Mouse (Mus musculus) limb, embryonic 11.5 days (tissue): ENCODE results near the gene Pcsk5. TPM values are rescaled to one million over a fixed set of nuclear protein-coding genes. Genes with fewer than 3 reads are reported as not detected.
A peak's percentile ranks its signal among the peaks of the same experiment; 100 is the strongest.

ENCODE experiments used
- ATAC-seq: fragments of 200-750 bp; cut with Nextera tagmentation; 2 replicates; pipeline ENCODE4 v1.8.0; 2017; ENCODE audit warnings: low read depth; ENCODE audit not compliant: insufficient number of reproducible peaks, low FRiP score, low TSS enrichment
- DNase-seq: peaks from one replicate; pipeline ENCODE4 v3.0.0-alpha.2; 2015; ENCODE audit warnings: low spot score
- H3K27ac ChIP-seq: fragments of 300-500 bp; sonication (generic); replicated peaks from 2 replicates; pipeline ENCODE4 v1.5.1; 2014; ENCODE audit warnings: low read depth, mild to moderate bottlenecking, low read length
- H3K27me3 ChIP-seq: fragments of 300-500 bp; sonication (generic); 2 replicates; pipeline ENCODE4 v1.6.1; 2014; ENCODE audit warnings: mild to moderate bottlenecking, low read length, mixed read lengths; ENCODE audit not compliant: control insufficient read depth, insufficient read depth
- H3K36me3 ChIP-seq: fragments of 300-500 bp; sonication (generic); 2 replicates; pipeline ENCODE4 v1.6.1; 2014; ENCODE audit warnings: mild to moderate bottlenecking, low read length, moderate library complexity, mixed read lengths; ENCODE audit not compliant: control insufficient read depth, insufficient read depth
- H3K4me1 ChIP-seq: fragments of 300-500 bp; sonication (generic); 2 replicates; pipeline ENCODE4 v1.6.1; 2014; ENCODE audit warnings: low read length, mixed read lengths; ENCODE audit not compliant: control insufficient read depth, insufficient read depth
- H3K4me2 ChIP-seq: fragments of 300-500 bp; sonication (generic); 2 replicates; pipeline ENCODE4 v1.6.1; 2014; ENCODE audit warnings: low read depth, mild to moderate bottlenecking, moderate library complexity; ENCODE audit not compliant: severe bottlenecking
- H3K4me3 ChIP-seq: fragments of 300-500 bp; sonication (generic); 2 replicates; pipeline ENCODE4 v1.5.1; 2014; ENCODE audit warnings: low read depth, low read length
- H3K9ac ChIP-seq: fragments of 300-500 bp; sonication (generic); 2 replicates; pipeline ENCODE4 v1.6.1; 2014; ENCODE audit warnings: mild to moderate bottlenecking, low read length
- H3K9me3 ChIP-seq: fragments of 300-500 bp; sonication (generic); 2 replicates; pipeline ENCODE4 v1.6.1; 2016; ENCODE audit warnings: low read length; ENCODE audit not compliant: control insufficient read depth
- WGBS: fragments of 180-500 bp; shearing (Covaris S2); extraction: QIAGEN DNeasy Blood & Tissue Kit; methylation state at CpG from one replicate; pipeline ENCODE4 v1.1.7; 2014; 5-methylcytosine and 5-hydroxymethylcytosine counted together
- polyA plus RNA-seq: library from polyadenylated mRNA; unstranded; fragments of >200 nt; fragmentation: Nextera tagmentation; extraction: Ambion mirVana; gene quantifications from 2 replicates; pipeline ENCODE4 v1.2.1, GENCODE M21; 2014

The Pcsk5 gene
- 10.5 and 12.4 TPM in 2 replicates for polyA plus RNA-seq

DNA sequence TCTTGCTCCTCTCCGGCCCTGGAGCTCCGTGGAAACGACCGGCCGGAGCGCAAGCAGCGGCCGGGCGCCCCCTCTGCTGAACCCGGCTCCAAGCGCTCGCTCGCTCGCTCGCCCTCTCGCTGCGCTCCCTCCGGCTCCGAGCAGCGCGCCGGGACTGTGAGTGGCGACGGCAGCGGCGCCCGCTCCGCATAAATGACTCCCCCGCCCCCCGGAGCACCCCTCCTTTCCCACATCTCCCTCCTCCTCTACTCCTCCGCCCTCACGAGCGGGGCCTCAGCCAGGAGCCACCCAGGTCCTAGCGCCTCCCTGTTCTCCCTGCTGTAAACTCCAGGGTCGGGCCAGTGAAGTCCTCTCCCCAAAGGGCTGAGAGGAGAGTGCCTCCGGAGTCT lies at the start of gene Pcsk5:
Gene Pcsk5, minus strand, starts transcription at position 162 of the 389 bp plus-strand sequence.
- DNase-seq (peak; percentile 88), ATAC-seq (peak; percentile 90)
- Histone ChIP-seq H3K27me3 (no peaks in the 10 kb centered on the region), H3K4me3 (peak within 1 kb of the TSS; percentile 81), H3K36me3 (no peaks in the 10 kb centered on the region), H3K9me3 (no peaks in the 10 kb centered on the region), H3K4me1 (peaks cover 4% of the 10 kb centered on the region), H3K4me2 (peak within 1 kb of the TSS; percentile 89), H3K9ac (peak within 1 kb of the TSS; percentile 81), H3K27ac (peak within 1 kb of the TSS; percentile 83)
- WGBS = 0% methylated on average over 15 of the region's 36 CpGs

DNA sequence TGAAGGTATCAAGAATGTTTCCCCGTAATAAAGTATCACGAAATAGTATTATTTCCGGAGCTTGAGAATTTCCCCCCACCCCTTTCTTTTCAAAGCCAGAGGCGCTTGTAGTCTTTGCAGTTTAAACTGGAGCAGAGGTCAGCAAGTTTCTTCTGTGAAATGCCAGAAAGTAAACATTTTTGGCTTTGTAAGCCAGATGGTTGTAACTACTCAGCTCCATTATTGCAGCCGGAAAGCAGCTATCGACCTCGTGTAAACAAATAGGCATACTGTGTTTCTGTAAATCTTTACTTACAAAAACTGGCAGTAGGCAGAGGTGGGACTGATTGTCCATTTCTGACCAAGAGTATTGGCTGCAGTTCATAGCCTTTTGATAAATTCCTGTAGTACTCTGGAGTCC lies 38.4 kb upstream of the Pcsk5 start:
- ATAC-seq = no peak
- Histone ChIP-seq H3K4me2 (no peak overlapping the region), H3K4me1 (no peaks in the 10 kb centered on the region), H3K4me3 (no peak overlapping the region), H3K9me3 (no peaks in the 10 kb centered on the region), H3K9ac (no peak overlapping the region), H3K36me3 (no peaks in the 10 kb centered on the region), H3K27me3 (no peaks in the 10 kb centered on the region), H3K27ac (no peak overlapping the region)
- DNase-seq = no peak
- WGBS = 62% methylated on average over 7 of the region's 7 CpGs

DNA sequence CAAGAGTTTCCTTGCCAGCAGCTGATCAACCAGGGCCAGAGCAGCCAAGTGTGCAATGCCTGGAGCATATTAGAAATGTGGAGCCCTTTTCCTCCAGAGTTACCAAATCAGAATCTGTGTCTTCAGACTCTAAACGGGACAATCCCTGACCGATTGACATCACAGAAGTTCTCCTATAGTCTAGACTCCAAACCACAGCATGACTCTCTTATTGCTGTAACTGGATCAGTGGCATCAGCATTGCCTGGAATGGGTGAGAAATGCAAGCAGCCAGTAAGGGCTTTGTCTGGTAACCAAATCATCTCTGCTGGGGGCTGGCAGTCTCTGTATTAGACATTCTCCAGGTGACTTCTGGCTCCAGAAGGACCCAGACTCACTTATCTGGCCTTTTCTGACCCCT lies 37.0 kb upstream of the Pcsk5 start:
- Histone ChIP-seq H3K4me3 (no peak overlapping the region), H3K27ac (no peak overlapping the region), H3K4me2 (no peak overlapping the region), H3K36me3 (no peaks in the 10 kb centered on the region), H3K4me1 (no peaks in the 10 kb centered on the region), H3K9me3 (no peaks in the 10 kb centered on the region), H3K27me3 (no peaks in the 10 kb centered on the region), H3K9ac (no peak overlapping the region)
- DNase-seq (no peak), ATAC-seq (no peak)
- WGBS = 72% methylated on average over 2 of the region's 2 CpGs

DNA sequence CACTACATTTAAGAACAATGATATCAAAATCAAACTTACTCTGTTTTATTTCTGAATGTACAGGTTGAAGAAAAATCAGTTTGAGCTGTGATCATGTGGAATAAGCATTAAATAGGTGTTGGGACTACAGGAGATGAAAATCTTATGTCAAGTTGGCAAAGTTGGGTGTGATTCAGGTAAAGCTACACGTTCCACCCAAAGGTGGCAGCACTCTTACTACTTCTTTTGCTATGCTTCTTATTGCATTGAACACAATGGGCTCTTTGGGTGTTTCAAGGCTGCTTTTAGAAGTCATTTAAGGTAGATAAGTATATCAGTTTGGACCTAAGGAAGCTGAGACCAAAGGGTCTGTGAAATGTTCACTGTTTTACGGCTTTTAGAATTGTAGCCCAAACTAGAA lies 36.3 kb upstream of the Pcsk5 start:
- Histone ChIP-seq H3K4me3 (no peak overlapping the region), H3K9ac (no peak overlapping the region), H3K36me3 (no peaks in the 10 kb centered on the region), H3K9me3 (no peaks in the 10 kb centered on the region), H3K4me2 (no peak overlapping the region), H3K27ac (no peak overlapping the region), H3K27me3 (no peaks in the 10 kb centered on the region), H3K4me1 (no peaks in the 10 kb centered on the region)
- DNase-seq (no peak), ATAC-seq (no peak)
- 63% methylated on average over 2 of the region's 2 CpGs for WGBS

DNA sequence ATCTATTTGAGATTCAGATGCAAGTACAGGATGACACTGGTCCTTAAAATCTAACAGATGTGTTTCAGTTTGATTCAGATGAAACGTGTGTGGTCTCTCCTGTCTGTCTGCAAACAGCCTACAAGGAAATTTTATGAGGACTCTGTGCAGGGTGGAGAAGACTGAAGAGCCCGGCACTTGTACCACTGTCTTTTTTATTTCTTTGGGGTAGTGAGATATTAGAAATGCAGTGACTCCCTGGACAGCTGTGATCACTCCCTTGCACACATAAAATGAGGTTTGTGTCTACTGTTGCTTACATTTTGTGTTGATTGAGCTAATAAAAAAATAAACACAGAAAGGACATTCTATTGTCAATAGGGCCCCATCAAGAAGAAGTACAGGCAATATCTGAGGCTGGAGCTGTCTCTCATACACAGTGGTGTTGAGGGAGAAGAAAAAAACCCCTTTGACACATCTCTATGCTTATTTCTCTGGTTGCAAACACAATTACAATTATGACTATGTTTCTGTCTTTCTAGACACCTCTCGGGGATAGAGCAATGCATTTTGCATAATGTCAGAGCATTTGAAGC lies 29.0 kb upstream of the Pcsk5 start:
- Histone ChIP-seq H3K27me3 (no peaks in the 10 kb centered on the region), H3K4me2 (no peak overlapping the region), H3K9ac (no peak overlapping the region), H3K4me3 (no peak overlapping the region), H3K9me3 (no peaks in the 10 kb centered on the region), H3K27ac (no peak overlapping the region), H3K36me3 (no peaks in the 10 kb centered on the region), H3K4me1 (no peaks in the 10 kb centered on the region)
- no peak for DNase-seq
- WGBS = 71% methylated on average over 3 of the region's 3 CpGs
- no peak for ATAC-seq

DNA sequence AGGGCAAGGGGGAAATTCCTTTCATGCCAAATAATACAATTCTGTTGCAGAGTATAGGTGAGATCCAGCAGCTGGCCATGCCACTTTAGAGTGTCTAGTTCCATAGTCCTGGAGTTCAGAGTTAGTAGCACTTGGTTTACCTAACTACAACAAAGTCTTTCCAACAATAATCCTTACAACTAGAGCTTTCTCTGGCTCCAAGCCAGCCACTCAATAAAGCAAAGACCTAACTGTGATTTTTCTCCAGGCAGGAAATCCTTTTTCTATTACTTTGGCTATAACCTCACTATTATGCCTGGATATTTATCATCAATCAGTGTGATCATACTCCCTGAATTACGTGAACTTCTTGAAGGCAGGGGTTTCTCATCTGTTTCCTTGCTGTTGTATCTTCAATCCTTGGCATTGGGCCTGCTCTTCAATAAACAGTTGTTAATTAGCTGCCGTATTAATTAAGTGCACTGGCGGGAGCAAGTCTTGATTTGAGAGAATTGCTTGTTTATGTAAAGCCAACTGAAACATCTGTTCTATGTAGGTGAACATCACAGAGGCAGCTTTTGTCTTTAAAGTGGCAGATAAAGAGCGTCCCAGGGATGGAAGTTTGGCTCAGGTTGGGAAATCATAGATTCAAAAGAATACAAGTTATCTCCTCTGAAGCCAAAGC lies 23.1 kb upstream of the Pcsk5 start:
- no peak overlapping the region for H3K4me2 ChIP-seq
- H3K27ac ChIP-seq = no peak overlapping the region
- no peaks in the 10 kb centered on the region for H3K4me1 ChIP-seq
- no peaks in the 10 kb centered on the region for H3K9me3 ChIP-seq
- H3K9ac ChIP-seq = no peak overlapping the region
- H3K27me3 ChIP-seq = no peaks in the 10 kb centered on the region
- 46% methylated on average over 4 of the region's 4 CpGs for WGBS
- no peaks in the 10 kb centered on the region for H3K36me3 ChIP-seq
- no peak for ATAC-seq
- no peak for DNase-seq
- no peak overlapping the region for H3K4me3 ChIP-seq

DNA sequence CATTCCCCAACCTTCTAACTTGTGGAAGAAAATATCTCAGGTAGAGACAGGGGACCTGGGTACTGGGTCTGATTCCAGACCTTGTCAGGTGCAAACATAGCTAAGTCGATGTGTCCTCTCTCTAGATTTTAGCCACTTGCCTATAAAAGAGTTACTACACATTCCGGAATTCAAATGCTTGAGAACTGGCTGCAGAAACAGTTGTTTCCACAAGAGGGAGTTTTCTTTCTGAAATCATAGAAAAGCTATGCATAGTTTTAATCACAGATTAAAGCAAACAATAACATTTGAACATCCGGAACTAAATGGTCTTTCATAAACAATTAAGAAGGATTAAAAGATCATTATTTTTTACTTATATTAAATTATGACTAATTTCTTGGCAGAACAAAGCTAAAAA lies 19.3 kb upstream of the Pcsk5 start:
- ATAC-seq = no peak
- WGBS = 70% methylated on average over 3 of the region's 3 CpGs
- H3K27me3 ChIP-seq = no peaks in the 10 kb centered on the region
- no peak overlapping the region for H3K9ac ChIP-seq
- no peak for DNase-seq
- no peak overlapping the region for H3K27ac ChIP-seq
- no peaks in the 10 kb centered on the region for H3K4me1 ChIP-seq
- no peaks in the 10 kb centered on the region for H3K36me3 ChIP-seq
- H3K4me2 ChIP-seq = no peak overlapping the region
- H3K4me3 ChIP-seq = no peak overlapping the region
- no peaks in the 10 kb centered on the region for H3K9me3 ChIP-seq

DNA sequence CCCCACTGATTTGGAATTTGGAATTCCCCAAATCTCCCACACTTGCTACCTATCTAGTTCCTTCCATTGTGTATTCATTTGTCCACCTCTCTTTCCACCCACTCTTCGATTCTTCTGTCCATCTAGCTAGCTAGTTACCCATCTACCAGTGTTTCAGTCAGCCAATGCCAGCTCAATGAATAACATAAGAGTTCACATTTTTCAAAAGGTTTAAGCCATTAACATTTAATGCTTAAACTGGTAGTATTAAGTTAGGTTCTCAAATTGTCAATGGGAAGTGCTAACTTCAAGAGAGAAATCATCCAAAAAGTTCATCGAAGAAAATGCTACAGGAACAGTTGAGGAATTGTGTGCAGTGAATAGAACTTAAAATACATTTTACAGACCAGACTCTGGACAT lies 11.0 kb upstream of the Pcsk5 start:
- no peaks in the 10 kb centered on the region for H3K9me3 ChIP-seq
- 88% methylated on average over 2 of the region's 2 CpGs for WGBS
- H3K27ac ChIP-seq = no peak overlapping the region
- no peak overlapping the region for H3K4me3 ChIP-seq
- DNase-seq = no peak
- ATAC-seq = no peak
- no peaks in the 10 kb centered on the region for H3K4me1 ChIP-seq
- no peaks in the 10 kb centered on the region for H3K27me3 ChIP-seq
- no peak overlapping the region for H3K4me2 ChIP-seq
- H3K9ac ChIP-seq = no peak overlapping the region
- H3K36me3 ChIP-seq = no peaks in the 10 kb centered on the region

DNA sequence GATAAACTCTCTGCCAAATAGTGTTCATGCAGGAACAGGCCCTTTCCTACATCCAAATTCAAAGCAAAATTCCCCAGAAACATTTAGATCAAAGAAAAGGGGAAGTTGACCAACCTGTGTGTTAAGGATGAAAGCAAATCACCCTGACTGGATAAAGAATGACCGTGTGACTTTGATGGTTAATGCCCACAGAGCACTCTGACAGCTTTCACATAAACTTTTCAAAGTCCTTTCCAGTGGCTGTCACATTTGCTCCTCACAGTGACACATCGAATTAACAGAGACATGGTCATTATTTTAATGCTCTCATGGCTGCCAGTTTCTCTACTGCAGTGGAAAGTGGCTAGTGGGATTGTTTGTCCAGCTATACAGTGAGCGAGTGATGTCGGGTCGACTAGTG lies 8.5 kb upstream of the Pcsk5 start:
- H3K4me1 ChIP-seq = no peaks in the 10 kb centered on the region
- DNase-seq = no peak
- no peak overlapping the region for H3K27ac ChIP-seq
- no peak overlapping the region for H3K4me3 ChIP-seq
- H3K36me3 ChIP-seq = no peaks in the 10 kb centered on the region
- 48% methylated on average over 5 of the region's 5 CpGs for WGBS
- H3K4me2 ChIP-seq = no peak overlapping the region
- no peak for ATAC-seq
- no peaks in the 10 kb centered on the region for H3K9me3 ChIP-seq
- no peak overlapping the region for H3K9ac ChIP-seq
- H3K27me3 ChIP-seq = no peaks in the 10 kb centered on the region
